Mouse (Mus musculus): ENCODE results near the gene Cdk20.

DNA sequence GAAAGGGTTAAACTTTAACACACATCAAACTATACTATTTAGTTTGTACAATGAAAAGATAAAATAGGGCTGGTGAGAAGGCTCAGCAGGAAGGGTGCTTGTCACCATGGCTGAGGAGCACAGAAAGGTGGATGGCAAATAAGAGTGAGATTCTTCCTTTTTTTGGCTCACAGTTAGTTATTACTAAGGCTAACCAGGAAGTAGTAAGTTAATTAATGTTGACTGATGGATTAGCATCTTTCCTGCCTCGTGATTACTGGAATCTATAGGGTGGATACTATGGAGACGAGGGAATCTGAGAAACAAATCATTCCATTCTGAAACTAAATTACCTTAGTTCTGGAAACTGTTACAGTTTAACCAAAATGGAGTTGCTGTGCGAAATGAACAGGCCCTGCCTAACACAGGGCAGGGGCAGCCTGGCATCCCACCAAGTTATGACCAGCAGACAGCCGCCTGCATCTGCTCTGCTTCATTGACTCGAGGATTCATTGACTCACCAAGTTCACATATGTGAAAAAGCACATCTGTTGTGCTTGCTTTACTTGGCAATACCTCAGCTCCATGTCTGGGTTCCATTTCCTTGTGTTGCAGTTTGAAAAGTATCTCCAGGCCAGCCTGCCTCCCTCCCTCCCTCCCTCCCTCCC lies 15.0 kb upstream of the Cdk20 start:
- TF ChIP-seq CTCF (conservative IDR thresholded peaks at IDR 0.05; ENCODE audit: insufficient read depth, insufficient read length, low read depth, low read length) (no peak), POLR2A (IDR thresholded peaks at IDR 0.05; ENCODE audit: low read depth, low read length) (no peak)

All from kidney, adult 2 months (tissue).